Mouse (Mus musculus) spleen, adult 2 months (tissue): Measurements from ENCODE around the gene Rpl19. TPM values are rescaled to one million over a fixed set of nuclear protein-coding genes. Genes with fewer than 3 reads are reported as not detected.

Source experiments
- DNase-seq, 2 experiments: peaks; one replicate each; pipeline versions ENCODE4 v3.0.0 to v3.0.0-alpha.2; 2012 to 2021; ENCODE audit warnings: low spot score in 2 of 2, low read depth in 1 of 2
- H3K27ac ChIP-seq: fragments of 200-500 bp; 2 replicates; pipeline ENCODE4 v1.5.1; 2012; ENCODE audit warnings: low read length, inconsistent platforms; ENCODE audit not compliant: insufficient read depth
- H3K27me3 ChIP-seq: fragments of 200-500 bp; 2 replicates; pipeline ENCODE4 v1.6.1; 2012; ENCODE audit warnings: mild to moderate bottlenecking, moderate library complexity, low read length, inconsistent platforms; ENCODE audit not compliant: control insufficient read depth, insufficient read depth
- H3K36me3 ChIP-seq: fragments of 200-500 bp; 2 replicates; pipeline ENCODE4 v1.6.1; 2012; ENCODE audit warnings: mild to moderate bottlenecking, low read length, inconsistent platforms; ENCODE audit not compliant: control insufficient read depth, insufficient read depth
- H3K4me1 ChIP-seq: fragments of 200-500 bp; 2 replicates; pipeline ENCODE4 v1.6.1; 2011; ENCODE audit warnings: inconsistent platforms; ENCODE audit not compliant: control insufficient read depth, insufficient read depth, insufficient read length
- H3K4me3 ChIP-seq: fragments of 200-500 bp; 2 replicates; pipeline ENCODE4 v1.5.1; 2011; ENCODE audit warnings: mild to moderate bottlenecking, inconsistent platforms; ENCODE audit not compliant: insufficient read depth, insufficient read length; ENCODE audit errors: extremely low read depth
- CTCF ChIP-seq: fragments of 200-500 bp; IDR thresholded peaks from 2 replicates; pipeline ENCODE4 v1.5.1; 2011; ENCODE audit warnings: mild to moderate bottlenecking, inconsistent platforms; ENCODE audit not compliant: insufficient read depth, insufficient read length, insufficient replicate concordance; ENCODE audit errors: extremely low read depth
- POLR2A ChIP-seq: fragments of 200-500 bp; IDR thresholded peaks from 2 replicates; pipeline ENCODE4 v1.6.1; 2011; ENCODE audit warnings: low read depth, low read length, inconsistent platforms
- WGBS: fragments of 180-500 bp; shearing (Covaris S2); methylation state at CpG from one replicate; pipeline ENCODE4 v1.1.7; 2018; 5-methylcytosine and 5-hydroxymethylcytosine counted together
- polyA plus RNA-seq: library from polyadenylated mRNA; depleted of rRNA; stranded (reverse); fragments of >200 nt; gene quantifications from 2 replicates; pipeline ENCODE4 v1.2.3, GENCODE M21; 2012

Gene Rpl19
- polyA plus RNA-seq, 1 experiment = 555 TPM

GRCm38 (mm10) chr11:98057466-98057865 is 31.0 kb downstream of the Rpl19 start:
- TF ChIP-seq POLR2A = no peak
- no peak for TF ChIP-seq CTCF
- Histone ChIP-seq H3K36me3 (no peaks in the 10 kb centered on the region), H3K4me3 (no peak overlapping the region), H3K4me1 (0 out of 2 replicates have a peak, but pooled peaks cover 1% of the 10 kb centered on the region), H3K27me3 (peaks cover 8% of the 10 kb centered on the region), H3K27ac (no peak overlapping the region)
- WGBS = 31% methylated on average over 9 of the region's 9 CpGs
- no peak for DNase-seq

GRCm38 (mm10) chr11:98057998-98058397 is 31.5 kb downstream of the Rpl19 start:
- TF ChIP-seq CTCF (no peak), POLR2A (no peak)
- peaks cover 5% of the 10 kb centered on the region for H3K27me3 ChIP-seq

GRCm38 (mm10) chr11:98059662-98060061 is 33.2 kb downstream of the Rpl19 start:
- TF ChIP-seq POLR2A = no peak
- no peak for TF ChIP-seq CTCF
- H3K27ac ChIP-seq = no peak overlapping the region
- 76% methylated on average over 7 of the region's 7 CpGs for WGBS
- H3K36me3 ChIP-seq = no peaks in the 10 kb centered on the region
- H3K27me3 ChIP-seq = no peaks in the 10 kb centered on the region
- no peak for DNase-seq
- no peaks in the 10 kb centered on the region for H3K4me1 ChIP-seq
- H3K4me3 ChIP-seq = no peak overlapping the region

More at GRCm38 (mm10) chr11:98057998-98058397, 31.5 kb downstream of the Rpl19 start:
- no peak overlapping the region for H3K27ac ChIP-seq
- H3K4me1 ChIP-seq = no peaks in the 10 kb centered on the region
- H3K4me3 ChIP-seq = no peak overlapping the region
- H3K36me3 ChIP-seq = no peaks in the 10 kb centered on the region
- WGBS = 80% methylated on average over 5 of the region's 5 CpGs
- DNase-seq = peak in 1 of 2 experiments; percentile 11

GRCm38 (mm10) chr11:98060104-98060692 is 33.7 kb downstream of the Rpl19 start:
- no peaks in the 10 kb centered on the region for H3K36me3 ChIP-seq
- no peak for DNase-seq
- no peaks in the 10 kb centered on the region for H3K27me3 ChIP-seq
- no peak overlapping the region for H3K27ac ChIP-seq
- 84% methylated on average over 5 of the region's 5 CpGs for WGBS
- no peaks in the 10 kb centered on the region for H3K4me1 ChIP-seq
- TF ChIP-seq CTCF = no peak
- no peak for TF ChIP-seq POLR2A
- no peak overlapping the region for H3K4me3 ChIP-seq

- Histone ChIP-seq H3K27me3 (no peaks in the 10 kb centered on the region), H3K4me3 (no peak overlapping the region), H3K36me3 (no peaks in the 10 kb centered on the region), H3K4me1 (no peaks in the 10 kb centered on the region), H3K27ac (no peak overlapping the region)
- 52% methylated on average over 3 of the region's 3 CpGs for WGBS
- no peak for DNase-seq
- no peak for TF ChIP-seq POLR2A
- no peak for TF ChIP-seq CTCF
Measured at GRCm38 (mm10) chr11:98061441-98061840, 34.9 kb downstream of the Rpl19 start.

GRCm38 (mm10) chr11:98061904-98062562 is 35.5 kb downstream of the Rpl19 start:
- no peak overlapping the region for H3K4me3 ChIP-seq
- H3K27me3 ChIP-seq = no peaks in the 10 kb centered on the region
- 76% methylated on average over 6 of the region's 6 CpGs for WGBS
- no peaks in the 10 kb centered on the region for H3K36me3 ChIP-seq
- no peak for TF ChIP-seq CTCF
- TF ChIP-seq POLR2A = no peak
- no peak overlapping the region for H3K27ac ChIP-seq
- no peak for DNase-seq
- no peaks in the 10 kb centered on the region for H3K4me1 ChIP-seq

- DNase-seq = no peak
- Histone ChIP-seq H3K27ac (no peak overlapping the region), H3K27me3 (no peaks in the 10 kb centered on the region), H3K4me3 (no peak overlapping the region), H3K36me3 (no peaks in the 10 kb centered on the region), H3K4me1 (no peaks in the 10 kb centered on the region)
- WGBS = 93% methylated on average over 12 of the region's 12 CpGs
- TF ChIP-seq CTCF (no peak), POLR2A (no peak)
Measured at GRCm38 (mm10) chr11:98066201-98066600, 39.7 kb downstream of the Rpl19 start.
